Mouse (Mus musculus) kidney, postnatal 0 days (tissue): ENCODE data around the gene Rapgef5. TPM values are rescaled to one million over a fixed set of nuclear protein-coding genes. Genes with fewer than 3 reads are reported as not detected.

Source experiments
- ATAC-seq: fragments of 200-750 bp; cut with Nextera tagmentation; replicated peaks from 2 replicates; pipeline ENCODE4 v1.8.0; 2017; ENCODE audit warnings: low read depth, moderate number of reproducible peaks, moderate TSS enrichment, moderate library complexity; ENCODE audit not compliant: low FRiP score
- DNase-seq: peaks from one replicate; pipeline ENCODE4 v3.0.0-alpha.2; 2016; ENCODE audit warnings: low spot score
- H3K27ac ChIP-seq: fragments of 300-500 bp; sonication (generic); 2 replicates; pipeline ENCODE4 v1.5.1; 2014; ENCODE audit warnings: mild to moderate bottlenecking
- H3K27me3 ChIP-seq: fragments of 300-500 bp; sonication (generic); 2 replicates; pipeline ENCODE4 v1.6.1; 2014; ENCODE audit warnings: low read length, mixed read lengths; ENCODE audit not compliant: insufficient read depth
- H3K36me3 ChIP-seq: fragments of 300-500 bp; sonication (generic); 2 replicates; pipeline ENCODE4 v1.6.1; 2014; ENCODE audit warnings: low read length, mixed read lengths; ENCODE audit not compliant: insufficient read depth
- H3K4me1 ChIP-seq: fragments of 300-500 bp; sonication (generic); replicated peaks from 2 replicates; pipeline ENCODE4 v1.6.1; 2014; ENCODE audit warnings: antibody characterized with exemption, low read length, mixed read lengths; ENCODE audit not compliant: insufficient read depth
- H3K4me2 ChIP-seq: fragments of 300-500 bp; sonication (generic); 2 replicates; pipeline ENCODE4 v1.6.1; 2014; ENCODE audit warnings: mild to moderate bottlenecking, low read length, moderate library complexity, mixed read lengths
- H3K4me3 ChIP-seq: fragments of 300-500 bp; sonication (generic); replicated peaks from 2 replicates; pipeline ENCODE4 v1.5.1; 2014; ENCODE audit warnings: low read depth, low read length
- H3K9ac ChIP-seq: fragments of 300-500 bp; sonication (generic); 2 replicates; pipeline ENCODE4 v1.6.1; 2014; ENCODE audit warnings: low read depth, low read length
- H3K9me3 ChIP-seq: fragments of 300-500 bp; sonication (generic); replicated peaks from 2 replicates; pipeline ENCODE4 v1.6.1; 2016; ENCODE audit warnings: low read length, inconsistent platforms, mixed read lengths
- CTCF ChIP-seq: IDR thresholded peaks from 2 replicates; pipeline ENCODE4 v1.5.1; 2016; ENCODE audit warnings: antibody characterized with exemption, low read depth, mild to moderate bottlenecking, moderate library complexity
- WGBS: fragments of 180-500 bp; shearing (Covaris S2); extraction: QIAGEN DNeasy Blood & Tissue Kit; methylation state at CpG from one replicate; pipeline ENCODE4 v1.1.7; 2014; 5-methylcytosine and 5-hydroxymethylcytosine counted together
- polyA plus RNA-seq: library from polyadenylated mRNA; unstranded; fragments of >200 nt; fragmentation: Nextera tagmentation; extraction: Ambion mirVana; gene quantifications from 2 replicates; pipeline ENCODE4 v1.2.1, GENCODE M21; 2015

The Rapgef5 gene
- polyA plus RNA-seq, 1 experiment from 2014 or later, result 14.9 TPM

DNA sequence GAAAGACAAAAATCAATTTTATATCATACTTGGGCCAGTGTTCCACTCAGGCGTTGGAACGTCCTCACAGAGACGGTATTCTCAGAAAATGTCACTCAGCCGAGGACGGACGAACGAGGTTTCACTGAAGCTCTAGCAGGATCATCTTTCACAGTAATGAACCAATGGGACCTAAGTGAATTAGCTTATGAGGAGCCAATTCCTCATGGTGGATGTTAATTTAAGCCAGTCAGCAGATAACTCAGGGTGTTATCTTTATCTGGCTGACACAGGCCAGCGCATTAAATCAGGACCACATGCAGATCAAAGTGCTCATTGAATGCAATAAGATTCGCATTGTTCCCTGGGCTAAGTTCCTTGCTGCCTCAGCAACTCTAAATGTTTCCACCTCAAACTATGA lies 234.8 kb downstream of the Rapgef5 start:
- Histone ChIP-seq H3K9ac (no peak overlapping the region), H3K9me3 (no peaks in the 10 kb centered on the region), H3K4me2 (no peak overlapping the region; the same call in 1 of the 2 replicates), H3K4me3 (no peak overlapping the region), H3K4me1 (0 out of 2 replicates have a peak, but pooled peaks cover 7% of the 10 kb centered on the region), H3K27ac (no peak overlapping the region), H3K36me3 (no peaks in the 10 kb centered on the region), H3K27me3 (no peaks in the 10 kb centered on the region)
- ATAC-seq (no peak), DNase-seq (peak; percentile 35)
- no peak for TF ChIP-seq CTCF
- 19% methylated on average over 9 of the region's 9 CpGs for WGBS

DNA sequence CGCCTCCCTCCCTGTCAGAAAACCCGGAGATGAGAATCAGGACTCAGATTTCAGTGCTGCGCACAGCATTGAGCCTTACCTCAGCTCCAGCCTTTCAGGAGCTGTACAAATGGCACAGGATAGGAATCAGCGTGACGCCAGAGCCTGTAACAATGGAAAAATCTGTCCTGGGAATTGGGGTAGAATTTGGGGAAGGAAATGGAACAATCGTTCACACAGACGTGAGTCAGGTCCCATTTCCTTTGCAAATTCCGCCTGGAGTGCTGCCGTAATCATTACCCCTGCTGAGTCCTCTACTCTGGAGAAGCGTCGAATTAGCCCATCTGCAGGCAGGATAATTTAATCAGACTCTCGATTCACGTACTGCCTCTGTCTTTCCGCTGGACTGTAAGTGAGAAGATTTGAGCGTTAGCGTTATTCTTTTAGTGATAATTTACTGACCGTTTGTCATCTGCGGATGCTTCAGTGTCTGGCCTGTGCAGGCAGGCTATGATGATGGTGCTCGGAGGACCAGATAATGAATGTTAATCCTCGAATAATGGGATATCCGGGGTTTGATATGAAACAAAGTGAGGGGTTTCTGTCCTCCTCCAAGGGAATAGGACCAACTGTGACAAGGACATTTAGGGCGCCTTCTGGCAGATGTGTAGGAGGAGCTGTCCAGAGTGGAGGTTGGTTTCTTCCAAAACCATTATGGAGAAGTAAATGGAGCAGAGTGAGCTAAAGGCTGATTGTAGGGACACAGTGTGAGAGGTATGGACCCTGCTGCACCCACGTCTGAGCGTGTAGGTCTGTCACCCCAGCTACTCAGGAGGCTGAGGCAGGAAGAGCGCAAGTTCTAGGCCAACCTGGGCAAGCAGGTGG lies 235.5 kb downstream of the Rapgef5 start:
- Histone ChIP-seq H3K4me2 (no peak overlapping the region; the same call in 1 of the 2 replicates), H3K4me1 (0 out of 2 replicates have a peak, but pooled peaks cover 7% of the 10 kb centered on the region), H3K9ac (no peak overlapping the region), H3K27ac (0 out of 2 replicates have a peak overlapping the region, but pooled peaks have one; percentile 6), H3K9me3 (no peaks in the 10 kb centered on the region), H3K27me3 (no peaks in the 10 kb centered on the region), H3K4me3 (no peak overlapping the region), H3K36me3 (no peaks in the 10 kb centered on the region)
- WGBS, result 29% methylated on average over 25 of the region's 25 CpGs
- ATAC-seq, result peak; percentile 49; the same call in 1 of the 2 replicates
- TF ChIP-seq CTCF, result no peak
- DNase-seq, result peak; percentile 50

DNA sequence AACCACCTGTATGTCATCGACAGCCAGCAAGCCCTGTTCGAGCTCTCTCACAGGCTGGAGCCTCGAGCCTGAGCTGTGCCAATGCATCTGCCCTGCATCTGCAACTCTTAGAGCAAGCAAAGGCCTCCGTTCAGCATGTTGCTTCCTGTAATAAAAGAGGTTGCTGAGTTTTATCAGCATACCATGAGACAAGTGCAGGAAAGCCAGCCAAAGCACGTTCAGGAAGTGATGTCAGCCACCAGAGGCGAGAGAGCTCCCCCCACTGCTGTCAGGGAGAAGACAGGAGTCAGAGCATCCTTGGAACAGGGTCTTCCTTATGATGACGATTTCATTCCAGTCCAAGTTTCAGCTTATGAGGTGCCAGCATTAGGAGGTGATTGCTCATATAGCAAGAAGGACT lies 239.7 kb downstream of the Rapgef5 start:
- no peak overlapping the region for H3K4me2 ChIP-seq
- no peak overlapping the region for H3K4me3 ChIP-seq
- ATAC-seq (no peak), DNase-seq (no peak)
- H3K27me3 ChIP-seq, result no peaks in the 10 kb centered on the region
- no peak overlapping the region for H3K9ac ChIP-seq
- H3K36me3 ChIP-seq, result no peaks in the 10 kb centered on the region
- WGBS, result 47% methylated on average over 7 of the region's 7 CpGs
- TF ChIP-seq CTCF, result no peak
- H3K9me3 ChIP-seq, result no peaks in the 10 kb centered on the region
- H3K27ac ChIP-seq, result no peak overlapping the region
- H3K4me1 ChIP-seq, result 0 out of 2 replicates have a peak, but pooled peaks cover 7% of the 10 kb centered on the region

DNA sequence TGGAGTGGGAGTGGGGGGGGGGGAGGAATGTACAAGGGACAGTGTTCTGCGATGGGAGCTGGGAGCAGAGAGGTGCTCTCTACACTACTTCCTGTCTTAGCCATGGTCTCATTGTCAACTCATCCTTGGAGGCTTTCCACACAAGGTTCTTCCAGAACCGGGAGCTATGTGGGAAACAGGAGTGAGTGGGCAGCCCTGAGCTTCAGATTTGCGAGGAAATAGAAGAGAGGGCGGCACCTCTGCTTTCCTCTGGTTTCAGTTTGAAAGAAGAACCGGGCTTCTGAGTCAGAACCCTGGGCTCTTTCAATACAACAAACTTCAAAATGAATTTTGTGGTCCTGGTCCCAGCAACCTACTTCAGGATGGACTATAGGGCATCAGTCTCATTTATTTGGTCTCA lies 244.1 kb downstream of the Rapgef5 start:
- no peak overlapping the region for H3K4me2 ChIP-seq
- H3K27me3 ChIP-seq, result no peaks in the 10 kb centered on the region
- no peak overlapping the region for H3K9ac ChIP-seq
- no peaks in the 10 kb centered on the region for H3K4me1 ChIP-seq
- no peaks in the 10 kb centered on the region for H3K9me3 ChIP-seq
- ATAC-seq, result no peak
- no peak for DNase-seq
- H3K36me3 ChIP-seq, result no peaks in the 10 kb centered on the region
- no peak overlapping the region for H3K4me3 ChIP-seq
- 68% methylated on average over 5 of the region's 5 CpGs for WGBS
- H3K27ac ChIP-seq, result no peak overlapping the region
- no peak for TF ChIP-seq CTCF

DNA sequence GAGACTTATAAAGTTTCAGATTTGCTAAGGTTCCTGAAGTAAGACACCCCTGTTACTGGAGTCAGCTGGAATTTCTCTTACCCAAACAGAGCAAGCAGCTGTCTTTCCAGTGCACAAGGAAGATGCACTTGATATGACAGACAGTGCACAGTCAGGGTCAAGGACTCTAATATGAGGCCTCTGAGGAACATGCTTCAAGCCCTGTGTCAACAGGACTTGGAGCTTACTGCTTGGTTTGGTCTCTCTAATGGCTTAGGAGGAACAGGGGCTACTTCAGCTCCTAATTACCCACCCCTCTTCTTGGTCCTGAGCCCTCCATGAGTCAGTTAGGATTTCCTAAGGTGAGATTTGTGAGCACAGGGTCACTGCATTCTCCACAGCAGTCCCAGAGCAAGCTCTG lies 244.6 kb downstream of the Rapgef5 start:
- no peak overlapping the region for H3K27ac ChIP-seq
- no peak overlapping the region for H3K4me2 ChIP-seq
- no peaks in the 10 kb centered on the region for H3K4me1 ChIP-seq
- ATAC-seq (no peak), DNase-seq (no peak)
- no peaks in the 10 kb centered on the region for H3K27me3 ChIP-seq
- H3K9me3 ChIP-seq, result no peaks in the 10 kb centered on the region
- no peak for TF ChIP-seq CTCF
- H3K36me3 ChIP-seq, result no peaks in the 10 kb centered on the region
- no peak overlapping the region for H3K9ac ChIP-seq
- no peak overlapping the region for H3K4me3 ChIP-seq

DNA sequence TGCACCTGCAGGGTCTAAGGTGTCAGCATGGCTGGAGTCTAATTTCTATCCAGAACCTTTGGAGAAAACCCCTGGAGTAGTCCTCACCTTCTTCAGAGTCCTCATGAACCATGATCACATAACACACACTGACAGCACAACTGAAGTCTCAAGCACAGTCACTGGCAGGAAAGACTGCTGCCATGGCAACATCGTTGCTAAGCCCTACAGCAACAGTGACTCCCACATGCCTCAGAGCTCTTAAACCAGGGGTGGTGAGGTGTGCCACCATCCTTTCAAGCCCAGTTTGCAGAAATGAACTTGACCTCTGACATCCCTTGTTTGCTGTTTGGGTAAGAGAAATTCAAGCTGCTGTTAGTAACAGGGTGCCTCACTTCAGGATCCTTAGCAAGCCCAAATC lies 245.4 kb downstream of the Rapgef5 start:
- WGBS, result 0% methylated on average over 1 of the region's 1 CpGs
- Histone ChIP-seq H3K27me3 (no peaks in the 10 kb centered on the region), H3K27ac (no peak overlapping the region), H3K4me3 (no peak overlapping the region), H3K36me3 (no peaks in the 10 kb centered on the region), H3K4me1 (no peaks in the 10 kb centered on the region), H3K9ac (no peak overlapping the region), H3K9me3 (no peaks in the 10 kb centered on the region), H3K4me2 (no peak overlapping the region)
- peak; percentile 74 for DNase-seq
- TF ChIP-seq CTCF, result no peak
- ATAC-seq, result peak; percentile 64
